Mouse (Mus musculus) cerebellum, adult 2 months (tissue): ENCODE measurements around the gene Dennd1c.

Experiments used
- CTCF ChIP-seq: fragments of 200-500 bp; IDR thresholded peaks from 2 replicates; pipeline ENCODE4 v1.5.1; 2011; ENCODE audit warnings: low read depth, mild to moderate bottlenecking, control low read depth, low read length, moderate library complexity, borderline replicate concordance; ENCODE audit not compliant: insufficient read depth
- POLR2A ChIP-seq: fragments of 200-500 bp; IDR thresholded peaks from 2 replicates; pipeline ENCODE4 v1.6.1; 2011; ENCODE audit warnings: low read length, control low read depth, borderline replicate concordance; ENCODE audit not compliant: insufficient read depth

- peak; percentile 61; the same call in 1 of the 2 replicates for TF ChIP-seq POLR2A
- no peak for TF ChIP-seq CTCF
Measured at GRCm38 (mm10) chr17:57105181-57106034, 27.1 kb upstream of the Dennd1c start, which contains the start of gene Tnfsf9.
